Mouse (Mus musculus) liver, embryonic 12.5 days (tissue): ENCODE results near the gene Iscu. TPM values are rescaled to one million over a fixed set of nuclear protein-coding genes. Genes with fewer than 3 reads are reported as not detected.

Experiments used
- polyA plus RNA-seq: library from polyadenylated mRNA; unstranded; fragments of >200 nt; fragmentation: Nextera tagmentation; extraction: Ambion mirVana; gene quantifications from 2 replicates; pipeline ENCODE4 v1.2.1, GENCODE M21; 2016

Gene Iscu
- polyA plus RNA-seq, 1 experiment from 2014 or later: 112 TPM

Other genes with a start within 250 kb of the Iscu start
- 1.7 and 1.9 TPM in 2 replicates for gene Cmklr1, start 122.3 kb upstream of the Iscu start, polyA plus RNA-seq
- not detected in 2 replicates for gene 1700069L16Rik, start 48.0 kb upstream of the Iscu start, polyA plus RNA-seq
- 2.9 and 3.3 TPM in 2 replicates for gene Ficd, start 36.9 kb upstream of the Iscu start, polyA plus RNA-seq
- gene Sart3, start 238 bp upstream of the Iscu start, polyA plus RNA-seq: 39.9 and 40.4 TPM in 2 replicates
- 7.2 and 9.8 TPM in 2 replicates for gene Tmem119, start 27.8 kb downstream of the Iscu start, polyA plus RNA-seq
- 10.8 and 11.6 TPM in 2 replicates for gene Selplg, start 59.9 kb downstream of the Iscu start, polyA plus RNA-seq
- gene Coro1c, start 136.0 kb downstream of the Iscu start, polyA plus RNA-seq: 78.7 and 78.8 TPM in 2 replicates
- 8.9 and 10.9 TPM in 2 replicates for gene Ssh1, start 221.1 kb downstream of the Iscu start, polyA plus RNA-seq
- gene Dao, start 231.0 kb downstream of the Iscu start, polyA plus RNA-seq: not detected in 2 replicates